Mouse (Mus musculus) bone marrow, adult 2 months (tissue): ENCODE data around the gene Ctnna2.

Source experiments
- CTCF ChIP-seq: fragments of 200-500 bp; IDR thresholded peaks from 2 replicates; pipeline ENCODE4 v1.5.1; 2011; ENCODE audit warnings: low read length, control low read depth; ENCODE audit not compliant: control insufficient read depth, insufficient read depth
- POLR2A ChIP-seq: fragments of 200-500 bp; IDR thresholded peaks from 2 replicates; pipeline ENCODE4 v1.6.1; 2011; ENCODE audit warnings: low read depth, mild to moderate bottlenecking, control low read depth, low read length, borderline replicate concordance; ENCODE audit not compliant: control insufficient read depth

DNA sequence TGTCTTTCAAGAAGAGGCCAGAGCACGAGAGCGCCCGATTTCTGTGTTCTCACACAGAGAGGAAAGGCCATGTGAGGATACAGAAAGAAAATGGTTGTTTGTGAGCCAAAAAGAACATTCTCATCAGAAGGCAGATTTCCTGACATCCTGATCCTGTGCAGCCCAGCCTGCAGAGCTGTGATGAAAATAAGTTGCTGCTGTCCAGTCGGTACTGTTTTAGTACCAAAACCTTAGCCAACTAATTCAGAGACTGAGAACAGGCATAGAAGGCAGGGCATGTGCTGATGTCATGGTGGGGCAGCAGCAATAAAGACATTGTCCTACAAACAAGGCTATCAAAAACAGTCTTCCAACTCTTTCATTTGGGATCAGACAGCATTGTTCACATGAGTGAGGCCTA is 549.1 kb downstream of the Ctnna2 start:
- no peak for TF ChIP-seq CTCF
- TF ChIP-seq POLR2A, result no peak
